Mouse (Mus musculus) spleen, postnatal 14 days (tissue): Measurements from ENCODE around the gene Glt8d2.

Experiments used
- DNase-seq, 2 experiments: peaks; one replicate each; pipeline ENCODE4 v3.0.0; 2021 to 2022; ENCODE audit warnings: low spot score in 2 of 2

Gene Glt8d2

GRCm38 (mm10) chr10:82690494-82690893 lies at the start of gene Glt8d2:
Gene Glt8d2, minus strand, starts transcription at chr10:82690650.
- no peak for DNase-seq

DNA sequence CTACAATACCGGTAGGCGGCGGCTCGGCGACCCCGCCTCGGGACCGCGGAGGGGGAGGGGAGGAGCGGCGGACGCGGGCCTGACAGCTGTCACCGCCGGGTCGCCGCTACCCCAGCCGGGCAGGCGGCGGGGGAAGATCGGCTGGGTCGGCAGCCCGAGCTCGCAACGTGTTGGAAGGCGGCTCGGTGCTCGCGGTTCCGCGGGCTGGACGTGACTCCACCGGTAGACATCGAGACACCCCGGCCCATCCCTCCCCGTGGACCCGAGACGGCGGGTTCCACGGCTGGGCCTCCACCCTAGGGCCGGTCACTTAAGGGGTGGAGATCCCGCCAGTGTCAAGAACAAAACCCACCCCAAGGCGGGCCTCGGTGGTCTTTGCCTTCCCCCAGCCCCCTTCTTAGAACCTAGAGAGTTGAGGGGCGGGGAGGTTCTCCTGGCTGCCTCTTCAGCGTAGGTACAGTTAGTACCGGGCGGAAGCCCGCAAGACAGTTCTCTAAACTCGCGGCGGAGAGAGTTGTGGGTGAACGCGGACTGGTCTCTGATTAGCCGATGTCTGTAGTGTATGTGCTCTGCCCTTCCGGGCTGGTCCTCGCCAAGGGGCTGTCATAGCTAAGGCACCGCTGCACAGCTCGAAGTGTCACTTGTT lies 9.0 kb upstream of the Glt8d2 start:
- DNase-seq: peak; percentile 11 to 27

DNA sequence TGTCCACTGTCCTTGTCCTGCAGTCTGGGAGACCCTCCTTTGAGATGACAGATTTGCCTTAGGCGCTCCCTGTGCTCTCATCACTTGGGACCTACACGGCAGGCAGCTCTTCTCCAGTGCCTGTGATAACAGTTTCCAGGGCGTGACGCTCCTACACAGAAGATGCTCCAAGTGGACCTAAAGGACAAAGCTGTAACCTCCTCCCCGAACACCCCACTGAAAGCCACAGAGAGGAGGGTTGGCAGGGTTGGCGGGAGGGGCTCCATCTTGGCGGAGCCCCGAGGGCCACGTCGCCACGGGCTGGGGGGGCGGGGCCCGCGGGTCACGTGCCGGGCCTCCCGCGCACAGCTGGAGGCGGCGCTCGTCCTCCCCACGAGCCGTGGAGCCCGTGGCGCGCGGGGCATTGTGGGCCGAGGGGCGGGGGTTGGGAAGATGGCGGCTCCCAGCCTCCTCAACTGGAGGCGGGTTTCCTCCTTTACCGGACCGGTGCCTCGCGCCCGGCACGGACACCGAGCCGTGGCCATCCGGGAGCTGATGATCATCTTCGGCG lies 8.3 kb upstream of the Glt8d2 start:
- DNase-seq: peak; percentile 79 to 88

DNA sequence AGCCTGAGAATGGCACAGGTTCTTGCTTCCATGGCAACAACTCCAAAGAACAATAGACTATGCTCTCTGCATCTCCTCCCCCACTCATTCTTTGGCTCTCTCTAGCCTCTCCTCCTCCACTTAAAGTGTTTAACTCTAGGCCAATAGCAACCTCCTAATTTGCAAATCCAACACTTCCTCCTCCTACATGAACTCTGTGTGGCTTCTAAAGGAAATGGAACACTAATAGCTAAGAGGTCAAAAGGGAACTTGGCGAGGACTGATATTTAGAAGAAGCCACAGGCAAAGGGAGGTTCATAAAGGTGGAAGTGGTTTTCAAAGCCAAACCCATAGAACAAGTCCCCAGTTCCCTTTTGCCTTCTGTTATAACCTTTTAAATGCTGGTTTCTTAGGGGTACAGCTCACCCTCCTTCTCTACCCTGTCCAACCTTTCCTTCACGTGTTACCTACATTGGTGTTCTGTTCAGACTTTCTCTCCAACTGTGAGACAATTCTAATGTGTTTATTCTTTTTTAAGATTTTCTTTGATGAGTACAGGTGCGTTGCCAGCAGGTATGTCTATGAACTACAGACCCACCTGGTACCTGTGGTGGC lies 7.0 kb upstream of the Glt8d2 start:
- no peak for DNase-seq

DNA sequence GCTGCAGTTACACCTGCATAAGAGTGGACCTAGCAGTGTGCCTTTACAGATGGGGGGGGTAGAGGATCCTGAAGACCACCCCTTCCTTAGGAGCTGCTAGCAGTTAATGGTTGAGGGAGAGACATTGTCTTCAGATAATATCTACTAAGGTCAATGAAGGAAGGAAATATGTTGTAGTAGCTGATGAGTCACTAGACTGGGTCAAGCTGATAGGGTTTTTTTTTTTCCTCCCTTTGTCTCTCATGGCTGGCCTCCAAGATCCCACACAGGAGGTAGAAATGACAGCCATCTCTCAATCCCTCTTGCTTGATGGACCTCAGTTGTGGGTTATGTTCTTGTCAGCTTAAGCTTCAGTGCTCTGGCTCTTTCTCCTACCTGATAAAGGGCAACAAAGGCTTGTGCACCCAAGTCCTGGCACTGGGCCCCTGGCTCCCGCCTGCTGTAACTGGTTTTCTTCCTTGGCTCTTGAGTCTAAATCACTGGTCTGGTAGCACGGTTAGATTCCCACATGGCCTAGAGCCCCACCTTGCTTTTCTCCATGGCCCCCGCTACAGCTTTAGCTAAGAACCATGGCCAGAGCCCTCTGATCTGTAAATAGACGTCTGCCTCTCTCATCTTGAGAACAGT lies 6.1 kb upstream of the Glt8d2 start:
- no peak for DNase-seq

- DNase-seq: no peak
Measured at GRCm38 (mm10) chr10:82695956-82696355, 5.5 kb upstream of the Glt8d2 start, which contains the start of gene Hcfc2. Gene Hcfc2, plus strand, starts transcription at chr10:82696160.

DNA sequence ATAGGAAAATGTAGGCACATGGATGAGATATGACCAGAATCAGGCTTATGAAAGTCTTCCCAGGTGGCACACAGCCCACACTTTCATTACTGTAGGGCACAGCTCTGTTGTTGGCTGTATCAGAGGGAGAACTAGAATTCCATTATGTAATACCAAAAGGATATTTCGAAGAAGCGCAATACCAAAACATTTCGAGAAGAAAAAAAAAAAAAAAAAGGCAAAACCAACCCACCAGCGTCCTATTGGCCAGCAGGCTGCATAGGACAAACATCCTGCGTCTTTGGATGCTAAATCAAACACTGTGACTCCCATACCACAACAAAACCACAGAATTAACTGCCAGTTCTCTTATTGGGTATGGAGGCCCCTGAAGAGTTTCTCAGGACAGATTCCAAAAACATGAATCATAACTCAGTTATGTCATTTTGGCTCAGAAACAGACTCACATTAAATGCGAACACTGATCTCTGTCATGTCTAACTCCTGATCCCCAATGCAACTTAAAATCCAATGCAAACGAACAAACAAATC lies 704 bp downstream of the Glt8d2 start:
- no peak for DNase-seq

- DNase-seq: no peak
Measured at GRCm38 (mm10) chr10:82685440-82685839, 5.0 kb downstream of the Glt8d2 start.

DNA sequence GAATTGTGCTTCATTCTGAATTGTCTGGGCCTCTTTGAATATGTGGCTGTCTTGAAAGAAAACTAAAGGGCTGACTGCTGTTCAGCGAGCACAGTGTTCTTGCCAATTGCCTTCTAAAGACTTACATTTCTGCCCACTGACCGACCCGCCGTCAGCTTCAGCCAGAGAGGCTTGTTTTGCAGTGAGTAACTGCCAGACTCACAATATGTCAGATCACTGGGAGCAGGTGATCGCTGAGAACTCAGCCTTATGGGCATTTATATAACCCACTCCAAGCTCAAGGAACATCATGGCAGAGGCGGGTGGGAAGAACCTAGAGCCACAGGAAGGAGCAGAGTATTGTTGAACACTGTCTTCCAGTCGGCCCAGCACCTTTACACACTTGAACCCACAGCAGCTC lies 8.8 kb downstream of the Glt8d2 start:
- no peak for DNase-seq

- no peak for DNase-seq
Measured at GRCm38 (mm10) chr10:82680769-82681168, 9.7 kb downstream of the Glt8d2 start.

DNA sequence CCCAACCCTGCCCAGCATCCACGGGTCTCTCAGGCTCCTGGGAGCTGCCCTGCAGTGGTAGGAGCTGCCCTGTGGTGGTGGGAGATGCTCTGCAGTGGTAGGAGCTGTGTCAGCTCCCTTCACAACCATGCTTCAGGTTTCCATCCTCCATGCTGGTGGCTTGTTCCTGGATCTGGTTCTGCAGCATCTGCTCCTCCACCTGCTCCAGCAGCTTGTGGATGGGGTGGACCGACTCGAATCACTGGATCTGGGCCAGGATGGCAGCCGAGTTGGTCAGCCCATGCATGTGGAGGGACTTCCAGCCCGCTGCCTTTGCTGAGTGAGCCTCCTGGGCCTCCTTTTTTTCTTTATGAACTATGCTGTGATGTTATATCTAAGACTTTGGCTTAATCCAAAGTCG lies 13.5 kb downstream of the Glt8d2 start:
- no peak for DNase-seq

DNA sequence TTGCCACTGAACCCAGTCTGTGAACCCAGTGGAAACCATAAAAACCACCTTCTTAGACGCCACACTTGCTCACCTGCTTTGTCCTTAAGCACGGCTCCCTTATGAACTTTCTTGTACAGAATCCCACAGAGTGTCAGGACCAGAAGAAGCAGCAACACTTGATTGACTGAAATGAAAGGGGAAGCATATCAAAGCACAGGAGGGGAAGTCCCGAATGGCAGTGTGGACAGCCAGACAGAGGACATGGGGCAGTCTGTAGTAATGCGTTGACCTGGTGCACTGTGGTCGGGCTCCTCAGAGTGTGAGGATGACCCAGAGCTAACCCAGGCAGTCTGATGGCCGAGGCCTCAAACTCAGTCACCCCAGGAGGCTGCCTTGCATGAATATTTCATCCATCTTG lies 20.2 kb downstream of the Glt8d2 start:
- DNase-seq: no peak

GRCm38 (mm10) chr10:82666436-82667234 lies 23.8 kb downstream of the Glt8d2 start:
- peak; percentile 54 to 70 for DNase-seq

DNA sequence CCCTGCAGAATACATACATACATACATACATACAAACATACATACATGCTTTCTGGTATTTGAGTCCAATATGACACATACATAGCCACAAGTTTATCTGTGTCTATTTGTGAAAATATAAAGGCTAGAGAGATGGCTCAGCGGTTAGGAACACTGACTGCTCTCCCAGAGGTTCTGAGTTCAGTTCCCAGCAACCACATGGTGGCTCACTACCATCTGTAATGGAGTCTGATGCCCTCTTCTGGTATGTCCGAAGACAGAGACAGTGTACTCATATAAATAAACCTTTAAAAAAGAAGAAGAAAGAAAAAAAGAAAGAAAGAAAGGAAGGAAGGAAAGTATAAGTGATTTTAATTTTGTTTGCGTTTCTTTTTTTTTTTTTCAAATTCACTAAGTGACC lies 24.5 kb downstream of the Glt8d2 start:
- no peak for DNase-seq

GRCm38 (mm10) chr10:82663289-82663688 lies 27.2 kb downstream of the Glt8d2 start:
- no peak for DNase-seq

DNA sequence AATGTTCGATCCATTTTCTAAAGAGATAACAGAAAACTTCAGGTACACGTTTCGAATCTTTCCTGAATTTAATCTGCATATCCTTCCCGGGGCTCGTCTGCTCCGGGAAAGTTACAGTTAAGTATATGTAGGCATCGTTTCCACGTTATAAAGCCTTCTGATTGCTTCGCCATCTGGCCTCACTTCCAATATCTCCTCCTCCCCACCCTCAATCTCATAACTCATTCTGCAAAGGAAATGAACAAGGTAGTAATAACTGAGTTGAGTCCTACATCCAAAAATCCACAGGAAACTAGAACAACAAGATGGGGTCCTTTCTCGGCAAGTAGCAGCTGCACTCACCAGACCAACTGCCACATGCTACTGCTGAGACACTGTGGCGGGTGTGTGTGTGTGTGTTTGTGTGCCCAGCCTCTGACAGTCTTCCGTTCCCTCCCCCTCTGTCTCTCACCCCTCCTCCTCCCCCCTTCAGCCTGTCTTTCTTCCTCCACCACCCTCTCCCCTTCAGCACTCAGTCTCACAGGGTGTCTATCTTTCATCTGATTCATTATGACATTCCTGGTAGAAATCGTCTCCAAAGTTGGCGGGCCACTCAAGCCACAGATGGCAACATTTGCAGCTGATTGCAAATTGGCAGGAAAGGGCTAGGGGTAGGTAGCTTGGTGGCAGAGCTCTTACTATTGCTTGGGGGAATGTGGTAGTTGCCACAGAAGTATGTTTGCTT lies 28.0 kb downstream of the Glt8d2 start:
- DNase-seq: no peak

DNA sequence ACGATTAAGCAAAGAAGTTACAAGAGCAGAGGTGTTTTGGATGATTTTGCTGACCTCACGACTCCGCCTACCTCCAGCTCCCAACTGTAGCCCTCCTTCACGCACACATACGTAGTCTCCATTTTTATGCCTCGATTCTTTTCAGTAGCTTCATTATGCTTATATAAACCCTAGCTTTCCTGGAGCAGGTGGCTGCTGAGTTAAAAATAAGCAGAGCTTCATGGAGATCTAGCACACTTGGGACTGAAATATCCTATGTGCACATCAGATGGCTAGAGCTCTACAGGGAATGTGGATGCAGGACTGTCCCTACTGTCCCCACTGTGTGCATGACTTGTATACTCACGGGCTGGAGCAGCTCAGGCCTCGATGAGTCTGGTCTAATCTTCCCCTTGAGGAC lies 28.6 kb downstream of the Glt8d2 start:
- no peak for DNase-seq

DNA sequence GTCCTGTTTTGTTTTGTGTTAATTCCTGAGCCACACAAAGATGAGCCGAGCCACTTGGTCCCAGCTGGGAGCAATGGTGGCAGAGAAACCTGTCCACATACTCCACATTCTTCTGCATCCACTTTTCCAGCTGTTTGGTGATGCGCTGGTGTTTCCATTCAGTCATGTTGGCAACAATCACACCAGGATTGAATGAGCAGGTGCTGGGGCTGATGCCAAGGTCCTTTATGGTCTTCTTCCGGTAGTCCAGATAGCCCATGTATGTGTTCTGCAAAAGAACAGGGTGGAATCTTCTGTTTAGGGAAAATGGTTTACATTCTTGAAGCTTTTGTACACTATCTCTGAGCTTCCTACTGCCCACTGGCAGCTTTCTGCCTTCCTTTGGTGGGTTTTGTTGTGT lies 35.9 kb downstream of the Glt8d2 start:
- DNase-seq: no peak

GRCm38 (mm10) chr10:82652625-82653024 lies 37.8 kb downstream of the Glt8d2 start:
- no peak for DNase-seq

- DNase-seq: no peak
Measured at GRCm38 (mm10) chr10:82651221-82651620, 39.2 kb downstream of the Glt8d2 start.

- DNase-seq: no peak
Measured at GRCm38 (mm10) chr10:82647205-82647811, 43.1 kb downstream of the Glt8d2 start.
